Mouse (Mus musculus) hematopoietic stem cell, adult 5-6 weeks (primary cell): ENCODE data around the gene Igfbp7. TPM values are rescaled to one million over a fixed set of nuclear protein-coding genes. Genes with fewer than 3 reads are reported as not detected.

Experiments
- ATAC-seq, 2 experiments: fragments of 125-278 bp in 1 of 2; replicated peaks in 1 of 2; 2 replicates each; pipeline ENCODE4 v1.8.0; 2016 to 2017; ENCODE audit warnings: inconsistent platforms in 2 of 2, mild to moderate bottlenecking in 2 of 2, moderate number of reproducible peaks in 2 of 2, low read depth in 1 of 2, moderate TSS enrichment in 1 of 2; ENCODE audit not compliant: low FRiP score in 2 of 2, poor library complexity in 2 of 2, severe bottlenecking in 2 of 2, insufficient read depth in 1 of 2, low TSS enrichment in 1 of 2
- total RNA-seq: library from RNA; stranded (forward); fragments of 172-1452, 232-1000 nt; gene quantifications from 2 replicates; pipeline ENCODE4 v1.2.3, GENCODE M21; 2017

The Igfbp7 gene
- total RNA-seq, 1 experiment from 2014 or later = 1.7 TPM

GRCm38 (mm10) chr5:77309924-77310772, 97.7 kb downstream of the Igfbp7 start, which contains the start of the genes Noa1 and Polr2b:
Gene Noa1 (minus strand): TSS chr5:77310084.
Gene Polr2b (plus strand): TSS chr5:77310147.
- ATAC-seq = peak; percentile 92

- ATAC-seq = peak in 1 of 2 experiments; percentile 29; a peak in 2 of 4 replicates
Measured at GRCm38 (mm10) chr5:77309051-77309906, 98.6 kb downstream of the Igfbp7 start.

- no peak for ATAC-seq
Measured at GRCm38 (mm10) chr5:77307821-77308553, 99.9 kb downstream of the Igfbp7 start.

- ATAC-seq = no peak
Measured at GRCm38 (mm10) chr5:77301296-77301903, 106.4 kb downstream of the Igfbp7 start.

GRCm38 (mm10) chr5:77299486-77299885, 108.4 kb downstream of the Igfbp7 start:
- no peak for ATAC-seq

Other genes starting within 250 kb of the Igfbp7 start
- gene Spink2, start 196.6 kb downstream of the Igfbp7 start, total RNA-seq = not detected in 2 replicates
- gene Rest, start 142.6 kb downstream of the Igfbp7 start, total RNA-seq = 65.3 and 81.2 TPM in 2 replicates
- gene Noa1, start 98.0 kb downstream of the Igfbp7 start, total RNA-seq = 16.6 and 26.0 TPM in 2 replicates
- 139 and 180 TPM in 2 replicates for gene Polr2b, start 97.9 kb downstream of the Igfbp7 start, total RNA-seq